Mouse (Mus musculus) gastrocnemius, postnatal 25 days (tissue): ENCODE data around the gene Macc1. TPM values are rescaled to one million over a fixed set of nuclear protein-coding genes. Genes with fewer than 3 reads are reported as not detected.
"Not testable (repeated sequence)": the region's sequence is repeated elsewhere in the genome, so short reads cannot be mapped to it uniquely, and the experiment has no call there.

Experiments
- DNase-seq: peaks from one replicate; pipeline ENCODE4 v3.0.0; 2022
- long read RNA-seq, 2 experiments: library from polyadenylated mRNA; stranded (forward); transcript quantifications; one replicate each; pipeline ENCODE4 v2.0.0; 2021
- total RNA-seq, 2 experiments: library from RNA; stranded (reverse); gene quantifications; 1 replicate in 1 of 2; 2 replicates in 1 of 2; pipeline ENCODE4 v1.2.3; 2021

The Macc1 gene
- not detected for total RNA-seq
- long read RNA-seq, experiment 1 = 0 reads
- long read RNA-seq, experiment 2 = 0 reads

GRCm38 (mm10) chr12:119313970-119314369, at the start of gene Macc1:
TSS of gene Macc1 (plus strand) at chr12:119314270.
- no peak for DNase-seq

DNA sequence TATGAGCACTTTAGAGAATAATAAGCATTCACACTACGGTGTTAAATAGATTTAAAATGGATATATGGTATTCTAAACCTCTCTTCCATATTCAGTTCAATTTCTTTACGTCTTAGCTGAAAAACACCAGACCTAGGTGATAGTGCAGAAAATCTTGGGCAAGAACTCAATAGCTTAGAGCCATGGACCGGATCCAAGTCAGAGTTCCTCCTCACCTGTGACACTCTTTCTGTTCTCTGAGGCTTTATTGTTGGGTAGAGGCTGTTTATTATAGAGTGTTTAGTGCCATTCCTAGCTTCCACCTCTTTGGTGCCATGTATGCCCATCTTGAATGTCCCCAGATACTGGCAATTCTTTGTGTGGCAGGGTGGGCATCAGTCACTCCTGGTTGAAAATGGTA, 49.6 kb upstream of the Macc1 start:
- DNase-seq = no peak

- DNase-seq = no peak
Observed at GRCm38 (mm10) chr12:119268723-119269122, 45.3 kb upstream of the Macc1 start.

DNA sequence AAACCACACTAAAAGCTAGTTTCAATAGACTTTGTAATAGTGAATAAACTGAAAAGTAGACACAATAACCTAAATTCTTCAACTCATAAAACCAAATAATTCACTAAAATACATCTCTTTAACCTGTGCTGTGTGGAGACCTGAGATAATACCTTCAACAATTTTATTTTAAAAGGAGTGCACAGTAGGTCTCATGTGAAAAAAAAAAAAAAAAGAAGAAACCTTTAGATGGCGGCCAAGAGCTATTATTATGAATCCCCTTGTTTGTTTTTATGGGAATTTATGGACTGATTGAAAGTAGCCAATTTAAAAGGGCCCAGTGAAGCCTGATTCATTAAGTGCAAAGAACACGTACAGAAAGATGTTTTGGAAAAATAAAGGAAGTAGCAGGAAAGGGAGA, 44.0 kb upstream of the Macc1 start:
- DNase-seq = no peak

DNA sequence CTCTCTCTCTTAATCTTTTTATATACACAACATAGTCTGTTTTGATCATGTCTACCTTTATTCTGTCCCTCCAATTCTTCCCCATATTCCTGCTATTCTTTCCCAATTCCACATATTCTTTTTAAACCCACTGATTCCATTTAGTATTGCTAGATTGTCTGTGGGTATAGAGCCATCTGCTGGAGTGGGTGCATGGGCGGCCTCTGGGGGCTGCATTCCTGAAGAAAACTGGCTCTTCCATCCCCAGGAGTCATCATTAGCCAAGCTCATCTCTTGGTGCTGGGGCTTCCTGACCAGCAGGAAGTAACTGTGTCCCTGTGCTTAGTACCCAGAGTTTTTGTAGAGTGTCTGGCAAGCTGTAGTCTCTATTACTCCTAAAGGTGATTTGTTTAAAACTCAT, 42.1 kb upstream of the Macc1 start:
- no peak for DNase-seq

DNA sequence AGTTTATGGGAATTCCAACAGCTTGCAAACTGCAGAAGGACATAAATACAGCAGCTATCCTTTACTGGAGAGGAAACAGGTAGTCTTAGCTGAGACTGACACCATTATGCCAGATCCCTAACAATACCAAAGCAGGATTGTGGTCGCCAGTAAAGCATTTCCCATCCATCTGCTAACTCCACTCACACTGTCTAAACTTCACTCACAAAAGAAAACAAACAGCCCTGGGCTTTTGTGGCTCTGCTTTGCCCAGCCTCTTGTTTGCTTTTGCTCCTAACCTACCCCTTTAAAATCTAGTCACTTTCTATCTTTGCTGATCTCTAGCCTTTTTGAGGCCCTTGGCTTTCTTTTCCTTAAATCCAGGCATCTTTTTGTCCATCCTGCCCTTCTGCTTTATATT, 40.5 kb upstream of the Macc1 start:
- DNase-seq = no peak

- no peak for DNase-seq
Observed at GRCm38 (mm10) chr12:119276282-119276681, 37.8 kb upstream of the Macc1 start.

GRCm38 (mm10) chr12:119291618-119292017, 22.5 kb upstream of the Macc1 start:
- no peak for DNase-seq

GRCm38 (mm10) chr12:119303618-119304017, 10.5 kb upstream of the Macc1 start:
- no peak for DNase-seq

GRCm38 (mm10) chr12:119313014-119313763, 881 bp upstream of the Macc1 start:
- DNase-seq = no peak

DNA sequence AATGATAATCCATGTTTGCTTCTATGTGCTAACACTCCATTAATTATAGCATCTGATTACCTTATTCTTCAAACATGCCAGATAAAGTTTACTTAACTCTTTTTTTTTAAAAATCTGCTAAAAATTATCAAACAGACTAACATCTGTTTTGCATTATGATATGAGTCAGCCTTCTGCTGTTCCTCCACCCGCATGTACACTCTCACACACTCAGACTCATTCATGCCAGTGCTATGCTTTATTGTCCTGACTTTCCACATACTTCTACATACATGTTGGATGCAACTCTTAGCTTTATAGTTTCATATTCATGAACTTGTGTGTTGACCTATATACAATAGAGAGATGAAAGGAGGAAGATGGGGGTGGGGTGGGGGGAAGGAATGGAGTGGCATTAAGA, 4.7 kb downstream of the Macc1 start:
- no peak for DNase-seq

- no peak for DNase-seq
Observed at GRCm38 (mm10) chr12:119325400-119325799, 11.3 kb downstream of the Macc1 start.

DNA sequence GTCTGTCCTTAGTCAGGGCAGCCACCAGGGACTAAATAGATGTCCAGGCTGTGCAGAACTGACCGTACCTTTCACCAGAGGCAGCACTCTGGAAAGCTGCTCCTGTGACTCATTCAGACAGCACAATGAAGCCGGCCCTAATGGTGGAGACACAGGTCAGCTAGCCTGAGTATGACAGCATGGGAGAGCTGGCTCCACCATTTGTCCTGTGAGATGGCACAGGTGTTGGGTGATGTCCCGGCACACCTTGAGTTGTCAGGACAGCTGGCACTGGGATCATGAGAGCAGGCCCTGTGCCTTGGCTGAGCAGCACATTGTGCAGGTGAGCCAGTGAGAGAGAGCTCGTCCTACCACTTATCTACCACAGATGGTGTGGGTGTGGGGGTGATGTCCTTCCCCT, 16.6 kb downstream of the Macc1 start:
- no peak for DNase-seq

DNA sequence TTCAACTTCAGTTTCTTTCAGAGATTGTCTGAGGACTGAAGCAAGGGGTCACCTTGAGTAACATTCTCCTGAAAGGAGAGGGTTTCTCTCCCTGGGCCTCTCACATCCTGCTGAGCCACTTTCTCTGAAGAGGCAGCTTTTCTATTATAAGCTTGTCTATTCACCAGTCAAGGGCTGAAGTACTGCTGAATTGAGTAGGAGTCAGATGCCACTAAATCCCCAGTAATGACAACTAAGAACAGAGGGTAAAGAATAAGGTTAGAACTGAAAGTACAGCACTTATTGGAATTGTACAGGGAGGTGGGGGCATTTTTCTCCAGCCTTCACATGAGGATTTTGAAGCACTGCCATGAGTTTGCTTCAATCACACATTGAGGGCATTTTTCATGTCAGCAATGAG, 19.3 kb downstream of the Macc1 start:
- DNase-seq = no peak

DNA sequence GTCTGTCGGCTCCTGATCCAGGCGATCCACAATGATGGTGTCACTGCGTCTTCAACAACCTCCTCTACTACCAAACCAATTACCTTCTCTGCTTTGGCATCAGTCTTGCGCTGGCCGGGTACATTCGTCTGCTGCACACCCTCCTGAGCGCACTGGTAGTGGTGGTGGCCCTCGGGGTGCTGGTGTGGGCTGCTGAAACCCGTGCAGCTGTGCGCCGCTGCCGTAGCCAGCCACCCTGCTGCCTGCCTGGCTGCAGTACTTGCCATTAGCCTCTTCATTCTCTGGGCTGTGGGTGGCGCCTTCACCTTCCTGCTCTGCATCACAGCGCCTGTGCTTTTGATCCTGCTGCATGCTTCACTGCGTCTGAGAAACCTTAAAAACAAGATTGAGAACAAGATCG, 38.5 kb downstream of the Macc1 start:
- DNase-seq = not testable (repeated sequence)

- no peak for DNase-seq
Observed at GRCm38 (mm10) chr12:119357418-119358241, 43.6 kb downstream of the Macc1 start.

DNA sequence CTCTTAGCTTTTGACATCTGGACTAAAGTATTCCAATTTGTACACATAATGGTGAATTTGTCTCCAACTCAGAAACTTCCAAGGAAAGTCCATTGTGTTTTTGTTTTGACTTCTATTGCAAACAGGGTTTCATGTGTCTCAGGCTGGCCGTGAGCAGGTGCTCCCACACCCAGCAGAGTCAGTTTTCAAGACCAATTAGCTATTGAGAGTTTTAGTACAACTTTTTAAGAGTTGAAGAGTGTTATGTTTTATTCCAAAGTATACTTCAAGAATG, 44.1 kb downstream of the Macc1 start:
- DNase-seq = no peak

- no peak for DNase-seq
Observed at GRCm38 (mm10) chr12:119365041-119365440, 51.0 kb downstream of the Macc1 start.

DNA sequence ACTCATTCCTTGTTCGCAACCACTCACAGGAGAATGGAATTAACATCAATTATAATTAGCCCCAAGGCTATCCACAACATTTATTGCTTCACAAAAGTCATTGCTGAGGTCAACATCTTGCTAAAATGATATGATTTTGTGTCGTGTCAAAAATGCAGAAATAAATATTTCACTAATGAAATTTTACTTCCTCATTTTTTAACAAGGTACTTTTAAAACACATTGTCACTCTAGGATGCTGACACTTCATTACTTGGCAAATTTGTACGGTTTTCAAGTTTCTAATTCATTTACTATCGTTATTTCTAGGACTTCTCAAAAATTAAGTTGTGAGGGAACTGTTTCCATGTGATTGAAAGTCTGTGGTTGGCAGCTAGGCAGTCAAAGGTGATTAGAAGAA, 55.8 kb downstream of the Macc1 start:
- DNase-seq = no peak

DNA sequence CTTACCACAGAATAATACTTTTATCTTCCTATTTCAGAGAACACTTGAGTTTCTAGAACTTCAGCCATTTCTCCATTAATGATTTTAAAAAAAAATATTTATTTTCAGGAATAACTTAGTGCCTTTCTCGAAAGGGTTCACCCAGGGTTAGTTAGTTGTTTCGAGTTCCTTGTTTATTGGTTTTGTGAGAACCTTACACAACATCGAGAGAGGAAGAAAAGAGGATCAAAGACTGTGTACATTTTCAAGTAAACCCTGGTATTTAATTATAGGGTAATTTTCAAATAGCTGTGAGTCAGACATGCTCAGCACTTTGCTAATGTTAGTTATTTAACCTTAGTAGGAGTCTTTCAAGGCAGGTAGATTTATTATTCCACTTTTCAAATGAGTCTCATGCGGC, 58.3 kb downstream of the Macc1 start:
- no peak for DNase-seq

DNA sequence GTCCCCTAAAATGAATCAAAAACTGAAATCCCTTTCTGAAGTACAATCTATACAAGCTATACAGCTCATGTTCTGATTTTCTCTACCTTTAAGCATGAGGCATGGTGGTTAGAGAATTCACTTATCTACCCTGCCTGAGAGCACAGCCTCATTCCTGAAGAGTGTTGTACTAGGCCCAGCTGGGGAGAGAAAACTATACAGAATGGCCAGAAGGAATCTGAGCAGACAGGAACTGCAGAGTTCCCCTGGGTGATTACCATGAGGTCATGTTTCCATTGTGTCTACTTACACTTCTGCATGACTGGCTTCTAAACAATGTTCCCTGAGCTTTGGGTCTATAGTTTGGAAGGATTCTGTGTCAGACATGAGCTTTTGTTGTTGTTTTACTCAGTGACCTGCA, 62.8 kb downstream of the Macc1 start:
- no peak for DNase-seq

GRCm38 (mm10) chr12:119381839-119382238, 67.8 kb downstream of the Macc1 start:
- no peak for DNase-seq

- DNase-seq = no peak
Observed at GRCm38 (mm10) chr12:119386243-119386642, 72.2 kb downstream of the Macc1 start.

DNA sequence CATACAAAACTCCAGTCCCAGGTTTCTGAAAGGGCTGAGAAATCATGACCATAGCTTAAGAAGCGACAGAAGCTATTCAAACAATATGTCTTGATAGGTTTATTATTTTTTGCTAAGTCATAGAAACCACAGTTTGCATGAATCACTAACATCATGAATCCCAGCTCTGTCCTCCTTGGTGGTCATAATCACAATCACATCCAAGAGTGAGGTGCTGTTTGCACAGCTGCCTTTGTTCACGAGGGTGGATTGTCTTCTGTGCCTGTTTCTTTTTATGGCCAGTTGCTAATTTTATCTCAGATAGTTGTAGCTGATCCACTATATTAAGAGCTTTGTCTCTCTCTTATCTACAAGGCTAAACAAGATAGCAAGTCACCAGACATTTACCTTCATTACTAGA, 72.6 kb downstream of the Macc1 start:
- no peak for DNase-seq
